Mouse (Mus musculus) NIH3T3 (cell line): ENCODE measurements around the gene Olfr1243.
"Not testable (repeated sequence)": the region's sequence is repeated elsewhere in the genome, so short reads cannot be mapped to it uniquely, and the experiment has no call there.

Experiments used
- DNase-seq: peaks from one replicate; pipeline ENCODE4 v3.0.0-alpha.2; 2012; ENCODE audit warnings: low read depth

Olfr1243 gene

GRCm38 (mm10) chr2:89531387-89531786, at the start of gene Olfr1243:
TSS of gene Olfr1243 (minus strand) at chr2:89531487.
- DNase-seq, result no peak

- DNase-seq, result no peak
These were observed 47.1 kb upstream of the Olfr1243 start, which contains the start of gene Olfr1245 for GRCm38 (mm10) chr2:89578347-89578746. TSS of gene Olfr1245 (minus strand) at chr2:89578447.

- not testable (repeated sequence) for DNase-seq
These were observed 31.4 kb upstream of the Olfr1243 start for GRCm38 (mm10) chr2:89562706-89563105.

- DNase-seq, result peak; percentile 23
These were observed 13.2 kb upstream of the Olfr1243 start for GRCm38 (mm10) chr2:89544516-89544915.

- DNase-seq, result no peak
These were observed 8.6 kb upstream of the Olfr1243 start for GRCm38 (mm10) chr2:89539923-89540322.

- no peak for DNase-seq
These were observed 33.1 kb downstream of the Olfr1243 start, which contains the start of gene Olfr1242 for GRCm38 (mm10) chr2:89498235-89498634. TSS of gene Olfr1242 (minus strand) at chr2:89498335.

- DNase-seq, result no peak
These were observed 44.3 kb downstream of the Olfr1243 start, which contains the start of gene Olfr1241 for GRCm38 (mm10) chr2:89487026-89487425. TSS of gene Olfr1241 (minus strand) at chr2:89487126.
